Mouse (Mus musculus) kidney, postnatal 0 days (tissue): ENCODE results near the gene Uqcrc2. TPM values are rescaled to one million over a fixed set of nuclear protein-coding genes. Genes with fewer than 3 reads are reported as not detected.

Experiments used
- ATAC-seq: fragments of 200-750 bp; cut with Nextera tagmentation; replicated peaks from 2 replicates; pipeline ENCODE4 v1.8.0; 2017; ENCODE audit warnings: low read depth, moderate number of reproducible peaks, moderate TSS enrichment, moderate library complexity; ENCODE audit not compliant: low FRiP score
- DNase-seq: peaks from one replicate; pipeline ENCODE4 v3.0.0-alpha.2; 2016; ENCODE audit warnings: low spot score
- H3K27ac ChIP-seq: fragments of 300-500 bp; sonication (generic); 2 replicates; pipeline ENCODE4 v1.5.1; 2014; ENCODE audit warnings: mild to moderate bottlenecking
- H3K27me3 ChIP-seq: fragments of 300-500 bp; sonication (generic); 2 replicates; pipeline ENCODE4 v1.6.1; 2014; ENCODE audit warnings: low read length, mixed read lengths; ENCODE audit not compliant: insufficient read depth
- H3K36me3 ChIP-seq: fragments of 300-500 bp; sonication (generic); 2 replicates; pipeline ENCODE4 v1.6.1; 2014; ENCODE audit warnings: low read length, mixed read lengths; ENCODE audit not compliant: insufficient read depth
- H3K4me1 ChIP-seq: fragments of 300-500 bp; sonication (generic); replicated peaks from 2 replicates; pipeline ENCODE4 v1.6.1; 2014; ENCODE audit warnings: antibody characterized with exemption, low read length, mixed read lengths; ENCODE audit not compliant: insufficient read depth
- H3K4me2 ChIP-seq: fragments of 300-500 bp; sonication (generic); 2 replicates; pipeline ENCODE4 v1.6.1; 2014; ENCODE audit warnings: mild to moderate bottlenecking, low read length, moderate library complexity, mixed read lengths
- H3K4me3 ChIP-seq: fragments of 300-500 bp; sonication (generic); replicated peaks from 2 replicates; pipeline ENCODE4 v1.5.1; 2014; ENCODE audit warnings: low read depth, low read length
- H3K9ac ChIP-seq: fragments of 300-500 bp; sonication (generic); 2 replicates; pipeline ENCODE4 v1.6.1; 2014; ENCODE audit warnings: low read depth, low read length
- H3K9me3 ChIP-seq: fragments of 300-500 bp; sonication (generic); replicated peaks from 2 replicates; pipeline ENCODE4 v1.6.1; 2016; ENCODE audit warnings: low read length, inconsistent platforms, mixed read lengths
- CTCF ChIP-seq: IDR thresholded peaks from 2 replicates; pipeline ENCODE4 v1.5.1; 2016; ENCODE audit warnings: antibody characterized with exemption, low read depth, mild to moderate bottlenecking, moderate library complexity
- WGBS: fragments of 180-500 bp; shearing (Covaris S2); extraction: QIAGEN DNeasy Blood & Tissue Kit; methylation state at CpG from one replicate; pipeline ENCODE4 v1.1.7; 2014; 5-methylcytosine and 5-hydroxymethylcytosine counted together
- polyA plus RNA-seq: library from polyadenylated mRNA; unstranded; fragments of >200 nt; fragmentation: Nextera tagmentation; extraction: Ambion mirVana; gene quantifications from 2 replicates; pipeline ENCODE4 v1.2.1, GENCODE M21; 2015

Gene Uqcrc2
- polyA plus RNA-seq, 1 experiment from 2014 or later = 326 TPM

DNA sequence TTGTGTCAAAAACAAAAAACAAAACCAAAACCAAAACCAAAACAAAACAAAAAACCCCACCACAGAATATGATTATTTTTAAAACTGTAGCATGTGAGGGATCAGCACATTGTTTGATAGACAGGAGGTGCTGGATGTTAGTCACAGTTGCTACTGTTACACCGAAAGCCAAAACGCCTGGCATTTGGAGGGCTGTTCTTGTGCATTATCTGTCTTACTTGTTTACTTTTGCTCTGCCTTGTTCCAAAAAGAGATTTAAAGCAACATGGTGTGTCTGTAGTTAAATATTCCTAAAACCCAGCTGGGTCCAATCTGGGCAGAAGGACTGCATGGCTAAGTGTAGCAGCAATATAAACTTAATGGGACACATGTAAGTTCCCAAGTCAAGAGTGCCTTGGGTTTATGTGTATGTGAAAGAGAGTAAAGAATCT lies 49.8 kb downstream of the Uqcrc2 start:
- no peaks in the 10 kb centered on the region for H3K36me3 ChIP-seq
- DNase-seq = peak; percentile 71
- WGBS = 68% methylated on average over 2 of the region's 2 CpGs
- no peaks in the 10 kb centered on the region for H3K4me1 ChIP-seq
- no peak overlapping the region for H3K9ac ChIP-seq
- no peak for TF ChIP-seq CTCF
- no peak overlapping the region for H3K4me2 ChIP-seq
- H3K27ac ChIP-seq = peak overlapping the region; percentile 15; the same call in 1 of the 2 replicates
- H3K9me3 ChIP-seq = no peaks in the 10 kb centered on the region
- no peak overlapping the region for H3K4me3 ChIP-seq
- H3K27me3 ChIP-seq = no peaks in the 10 kb centered on the region
- ATAC-seq = no peak

DNA sequence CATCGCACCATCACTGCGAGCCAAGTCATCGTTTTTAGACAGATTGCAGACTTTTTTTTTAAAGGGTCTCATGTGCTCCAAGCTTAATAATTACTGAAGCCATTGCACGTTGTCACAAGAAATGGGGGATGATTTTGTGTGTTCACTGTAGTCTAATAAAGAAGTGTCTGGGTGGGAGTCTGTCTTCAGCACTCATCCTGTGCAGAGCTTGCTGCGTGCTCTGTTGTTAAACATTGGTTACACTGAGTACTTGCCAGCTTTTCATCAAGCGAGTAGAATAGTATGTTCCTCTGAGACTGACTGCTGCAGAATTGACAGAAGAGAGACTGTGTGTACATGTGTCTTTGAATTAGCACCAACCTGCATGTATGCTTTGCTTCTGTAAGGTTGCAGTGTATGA lies 50.3 kb downstream of the Uqcrc2 start:
- no peaks in the 10 kb centered on the region for H3K4me1 ChIP-seq
- H3K27me3 ChIP-seq = no peaks in the 10 kb centered on the region
- DNase-seq (no peak), ATAC-seq (no peak)
- H3K4me2 ChIP-seq = no peak overlapping the region
- no peak for TF ChIP-seq CTCF
- H3K36me3 ChIP-seq = no peaks in the 10 kb centered on the region
- no peak overlapping the region for H3K4me3 ChIP-seq
- H3K9me3 ChIP-seq = no peaks in the 10 kb centered on the region
- no peak overlapping the region for H3K9ac ChIP-seq
- H3K27ac ChIP-seq = no peak overlapping the region
- 59% methylated on average over 6 of the region's 6 CpGs for WGBS

DNA sequence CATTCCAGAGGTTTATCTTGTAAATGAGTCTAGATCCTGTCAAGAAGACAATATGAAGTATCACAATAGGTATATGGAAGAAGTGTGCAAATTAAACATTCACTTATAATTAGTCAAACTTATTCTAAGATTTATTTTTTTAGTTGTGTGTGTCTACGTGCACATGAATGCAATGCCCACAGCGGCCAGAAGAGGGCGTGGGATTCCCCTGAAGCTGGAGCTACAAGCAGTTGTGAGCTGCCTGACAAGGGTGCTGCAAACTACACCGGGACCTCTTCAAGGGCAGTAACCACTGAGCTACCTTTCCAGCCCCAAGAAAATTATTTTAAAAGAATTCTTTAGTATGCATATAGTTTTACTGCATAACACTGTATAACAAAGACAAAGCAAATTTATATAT lies 55.7 kb downstream of the Uqcrc2 start:
- no peak for DNase-seq
- H3K27ac ChIP-seq = no peak overlapping the region

DNA sequence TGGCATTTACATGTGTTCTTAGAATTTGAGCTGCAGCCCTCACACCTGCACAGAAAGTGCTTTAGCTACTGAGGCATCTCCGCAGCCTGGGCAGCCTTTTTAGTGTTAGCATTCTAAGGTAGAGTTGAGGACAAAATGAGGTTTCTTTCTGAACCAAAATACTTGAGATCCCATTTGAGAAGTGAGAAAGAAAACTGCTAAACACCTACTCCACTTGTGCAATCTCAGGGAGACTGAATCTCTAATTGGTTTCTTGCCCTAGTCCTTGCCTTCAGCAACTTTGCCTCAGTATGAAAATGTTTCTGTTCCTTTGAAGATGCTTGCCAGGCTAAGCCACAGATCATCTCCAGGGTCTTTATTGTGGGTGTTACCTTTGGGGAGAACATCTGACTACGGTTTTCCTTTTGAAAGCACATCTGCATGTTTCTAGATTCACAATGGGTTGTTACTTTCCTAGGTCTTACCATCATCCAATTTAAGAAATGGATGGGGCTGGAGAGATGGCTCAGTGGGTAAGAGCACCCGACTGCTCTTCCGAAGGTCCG lies 58.9 kb downstream of the Uqcrc2 start:
- WGBS = 94% methylated on average over 5 of the region's 5 CpGs
- no peaks in the 10 kb centered on the region for H3K4me1 ChIP-seq
- no peak overlapping the region for H3K27ac ChIP-seq
- DNase-seq = no peak
- H3K9me3 ChIP-seq = no peaks in the 10 kb centered on the region
- no peak overlapping the region for H3K9ac ChIP-seq
- no peak overlapping the region for H3K4me2 ChIP-seq
- no peaks in the 10 kb centered on the region for H3K36me3 ChIP-seq
- H3K4me3 ChIP-seq = no peak overlapping the region
- H3K27me3 ChIP-seq = no peaks in the 10 kb centered on the region
- no peak for ATAC-seq
- TF ChIP-seq CTCF = no peak

More for the DNA sequence above, 55.7 kb downstream of the Uqcrc2 start:
- Histone ChIP-seq H3K9me3 (no peaks in the 10 kb centered on the region), H3K4me3 (no peak overlapping the region), H3K36me3 (no peaks in the 10 kb centered on the region), H3K27me3 (no peaks in the 10 kb centered on the region), H3K9ac (no peak overlapping the region), H3K4me1 (no peaks in the 10 kb centered on the region), H3K4me2 (no peak overlapping the region)
- no peak for ATAC-seq
- TF ChIP-seq CTCF = peak; percentile 33; the same call in 1 of the 2 replicates
- 78% methylated on average over 4 of the region's 4 CpGs for WGBS

DNA sequence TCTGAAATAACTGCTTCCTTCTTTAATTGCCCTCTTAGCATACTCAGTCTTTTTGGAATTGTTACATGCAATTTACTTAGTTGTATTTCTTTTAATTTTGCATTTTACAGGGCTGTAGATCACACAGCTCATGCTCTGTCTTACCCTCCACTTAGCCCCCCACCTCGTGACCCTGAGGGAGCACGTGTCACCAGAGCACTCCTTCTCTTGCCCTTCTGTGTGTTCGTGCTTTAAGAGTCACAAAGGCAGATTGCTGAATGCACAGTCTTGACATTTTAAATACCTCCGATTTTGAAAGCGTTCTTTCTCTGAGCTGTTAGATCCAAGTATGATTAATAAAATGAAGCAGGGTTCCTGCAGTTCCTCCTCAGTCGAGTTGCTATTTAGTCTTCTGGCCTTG lies 60.2 kb downstream of the Uqcrc2 start:
- WGBS = 36% methylated on average over 6 of the region's 6 CpGs

DNA sequence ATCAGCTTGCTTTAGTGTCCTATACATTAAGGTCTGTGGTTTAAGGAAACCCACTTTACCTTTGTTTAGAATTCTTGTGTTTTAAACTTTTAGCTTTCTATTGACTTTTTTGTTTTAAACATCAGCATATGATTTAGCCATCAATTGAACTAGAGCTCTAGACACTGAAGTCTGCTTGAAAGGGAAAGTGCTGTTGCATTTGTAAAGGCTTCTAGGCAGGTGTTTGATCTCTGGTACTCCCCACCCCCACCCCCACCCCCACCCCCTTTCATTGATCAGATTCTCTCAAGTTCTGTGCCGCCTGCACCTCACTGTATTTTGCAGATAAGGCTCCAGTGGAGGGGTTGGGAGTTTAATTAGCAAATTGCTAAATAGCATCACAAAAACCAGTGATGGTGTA lies 60.7 kb downstream of the Uqcrc2 start:
- Histone ChIP-seq H3K27ac (no peak overlapping the region), H3K4me3 (no peak overlapping the region), H3K9me3 (no peaks in the 10 kb centered on the region), H3K36me3 (no peaks in the 10 kb centered on the region), H3K4me1 (no peaks in the 10 kb centered on the region), H3K27me3 (no peaks in the 10 kb centered on the region), H3K4me2 (no peak overlapping the region), H3K9ac (no peak overlapping the region)
- TF ChIP-seq CTCF = no peak
- DNase-seq (no peak), ATAC-seq (no peak)
- WGBS = 91% methylated on average over 1 of the region's 1 CpGs

More for the DNA sequence above, 60.2 kb downstream of the Uqcrc2 start:
- DNase-seq (no peak), ATAC-seq (no peak)
- no peak for TF ChIP-seq CTCF
- Histone ChIP-seq H3K36me3 (no peaks in the 10 kb centered on the region), H3K4me2 (no peak overlapping the region), H3K9me3 (no peaks in the 10 kb centered on the region), H3K4me1 (no peaks in the 10 kb centered on the region), H3K9ac (no peak overlapping the region), H3K27ac (no peak overlapping the region), H3K27me3 (no peaks in the 10 kb centered on the region), H3K4me3 (no peak overlapping the region)

DNA sequence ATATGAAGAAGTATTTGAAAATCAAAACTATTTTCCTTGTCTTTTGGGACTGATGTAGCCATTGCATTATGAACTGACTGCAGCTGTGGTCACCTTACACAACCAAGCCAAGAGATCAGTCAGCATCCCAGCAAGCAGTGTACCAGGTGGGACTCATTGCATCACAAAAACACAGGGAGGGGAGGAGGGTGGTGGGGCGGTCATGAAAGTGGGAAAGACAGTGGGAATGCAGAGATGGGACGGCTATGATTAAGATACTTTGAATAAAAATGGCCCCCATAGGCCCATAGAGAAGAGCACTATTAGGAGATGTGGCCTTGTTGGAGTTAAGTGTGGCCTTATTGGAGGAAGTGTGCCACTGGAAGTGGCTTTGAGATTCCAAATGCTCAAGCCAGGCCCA lies 61.4 kb downstream of the Uqcrc2 start:
- 93% methylated on average over 2 of the region's 2 CpGs for WGBS
- no peak overlapping the region for H3K4me3 ChIP-seq
- no peaks in the 10 kb centered on the region for H3K36me3 ChIP-seq
- H3K9me3 ChIP-seq = no peaks in the 10 kb centered on the region
- H3K4me1 ChIP-seq = no peaks in the 10 kb centered on the region
- ATAC-seq = no peak
- no peak overlapping the region for H3K4me2 ChIP-seq
- TF ChIP-seq CTCF = no peak
- no peak for DNase-seq
- H3K27ac ChIP-seq = no peak overlapping the region
- H3K9ac ChIP-seq = no peak overlapping the region
- H3K27me3 ChIP-seq = no peaks in the 10 kb centered on the region
